23 mouse cellular contexts compared by ENCODE assay signal in the genomic region with DNA sequence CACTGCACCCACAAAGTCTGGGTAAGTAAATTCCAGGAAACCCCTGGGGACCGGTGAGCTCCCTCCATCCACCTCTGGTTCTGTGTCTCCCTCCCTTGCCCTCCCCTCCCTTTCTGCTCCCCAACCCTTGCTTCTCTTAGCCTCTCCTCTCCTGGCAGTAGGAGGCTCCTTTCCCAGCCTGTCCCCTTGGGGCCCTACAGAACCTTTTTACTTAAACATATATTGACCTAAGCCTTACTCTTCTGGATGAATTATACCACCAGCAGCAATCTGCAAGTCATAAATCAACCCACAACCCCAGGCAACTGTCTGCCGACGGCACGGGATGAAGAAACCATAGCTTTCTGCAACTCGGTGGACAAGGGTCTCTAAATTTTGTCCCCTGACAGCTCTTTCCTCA.
"Had no signal": no experiment of that assay in that cellular context is flagged by ENCODE, and none has a peak within 500 bp of the region (broad histone marks: within the 10 kb centered on the region; RNA-seq: fewer than 3 reads in every experiment).

No protein-coding gene starts in this region.

- H3K27me3 ChIP-seq: lung, embryonic 15.5 days; midbrain, embryonic 12.5 days; neural tube, embryonic 13.5 days; neural tube, embryonic 15.5 days had no signal

- H3K4me1 ChIP-seq: lung, embryonic 15.5 days; midbrain, embryonic 12.5 days; neural tube, embryonic 15.5 days had no signal

- H3K4me3 ChIP-seq: lung, embryonic 15.5 days; megakaryocyte, embryonic 14.5 days; midbrain, embryonic 10.5 days; midbrain, embryonic 12.5 days; myocyte; neural tube, embryonic 13.5 days; neural tube, embryonic 15.5 days had no signal

- ATAC-seq: liver, postnatal 0 days; lung, postnatal 0 days; midbrain, embryonic 16.5 days had no signal

- H3K36me3 ChIP-seq: lung, embryonic 15.5 days; midbrain, embryonic 10.5 days; midbrain, embryonic 12.5 days; neural tube, embryonic 13.5 days; neural tube, embryonic 15.5 days had no signal

- H3K4me2 ChIP-seq: lung, embryonic 15.5 days; midbrain, embryonic 12.5 days; neural tube, embryonic 13.5 days; neural tube, embryonic 15.5 days had no signal

- H3K9me3 ChIP-seq: lung, embryonic 15.5 days; midbrain, embryonic 10.5 days; neural tube, embryonic 13.5 days; neural tube, embryonic 15.5 days had no signal

- H3K9ac ChIP-seq: liver, postnatal 0 days; lung, embryonic 15.5 days; midbrain, embryonic 12.5 days; neural tube, embryonic 13.5 days; neural tube, embryonic 15.5 days had no signal

- H3K27ac ChIP-seq: lung, embryonic 15.5 days; macrophage; midbrain, embryonic 10.5 days; midbrain, embryonic 12.5 days; neural tube, embryonic 13.5 days; neural tube, embryonic 15.5 days had no signal

- DNase-seq: liver, postnatal 0 days; lung, adult 2 months; lung, postnatal 14 days; lung, postnatal 36 days; midbrain, embryonic 14.5 days; retina, postnatal 1 day; right cerebral cortex, adult 18-20 months; right cerebral cortex, postnatal 25 days; right cerebral cortex, postnatal 4 days; spleen, adult 18-20 months; thymus, adult 18-20 months; thymus, postnatal 14 days; thymus, postnatal 36 days had no signal
